Mouse (Mus musculus): Measurements from ENCODE around the gene Scel. TPM values are rescaled to one million over a fixed set of nuclear protein-coding genes. Genes with fewer than 3 reads are reported as not detected.

The Scel gene
- polyA plus RNA-seq, 1 experiment: 0.07 TPM

DNA sequence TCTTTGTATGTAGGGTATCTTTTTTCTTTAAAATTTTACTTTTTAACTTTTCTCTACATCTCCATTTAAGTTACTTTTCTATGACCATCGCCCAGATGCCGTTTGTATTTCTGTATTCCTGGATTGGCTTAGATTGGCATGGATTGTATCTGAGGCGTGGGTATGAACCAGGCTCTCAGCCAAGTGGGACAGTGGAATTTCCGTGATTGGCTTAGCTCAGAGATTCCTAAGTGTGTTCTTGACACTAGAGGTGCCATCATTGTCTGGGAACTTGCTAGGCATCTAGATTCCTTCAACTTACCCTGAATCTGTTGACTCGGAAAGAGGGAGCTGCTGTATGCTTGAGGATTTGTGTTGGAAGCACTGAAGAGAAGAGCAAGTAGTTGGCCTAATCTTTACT, 142.3 kb downstream of the Scel start:
- Histone ChIP-seq H3K4me1 (replicated peaks; ENCODE audit: control insufficient read depth, insufficient read depth, low read length) (peaks cover 5% of the 10 kb centered on the region; the same call in 1 of the 2 replicates), H3K4me3 (ENCODE audit: control insufficient read depth, insufficient read depth, low read length) (no peak overlapping the region), H3K27ac (ENCODE audit: control insufficient read depth, insufficient read depth, low read length) (no peak overlapping the region), H3K36me3 (ENCODE audit: control insufficient read depth, insufficient read depth, low read length) (peaks cover 13% of the 10 kb centered on the region), H3K27me3 (ENCODE audit: control insufficient read depth, insufficient read depth, low read length) (no peaks in the 10 kb centered on the region)
- TF ChIP-seq POLR2A (IDR thresholded peaks at IDR 0.05; ENCODE audit: control insufficient read depth, extremely low read depth, insufficient read depth, low read length, poor library complexity) (no peak), CTCF (IDR thresholded peaks at IDR 0.05; ENCODE audit: borderline replicate concordance, control insufficient read depth, extremely low read depth, insufficient read depth, low read length, poor library complexity) (no peak)
- no peak for DNase-seq
- 97% methylated on average over 5 of the region's 5 CpGs for WGBS

DNA sequence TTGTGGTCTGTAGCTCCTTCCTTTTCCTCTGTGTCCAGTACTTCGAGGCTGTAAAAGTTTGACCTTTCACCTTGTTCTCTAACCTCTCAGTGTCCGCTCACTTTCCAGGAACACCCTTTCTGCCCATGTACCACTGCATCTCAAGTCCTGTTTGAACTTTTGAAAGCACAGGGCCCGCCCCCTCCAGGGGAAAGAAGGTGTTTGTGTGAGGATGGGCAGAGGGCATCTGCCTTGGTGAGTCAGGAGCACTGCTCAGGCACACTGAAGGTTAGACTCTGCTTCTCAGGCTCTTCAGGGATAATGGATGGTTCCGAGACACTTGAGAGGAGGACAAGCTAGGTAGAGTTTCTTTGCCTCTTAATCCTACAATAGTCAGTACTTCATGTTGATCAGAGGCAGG, 144.7 kb downstream of the Scel start:
- WGBS: 88% methylated on average over 4 of the region's 4 CpGs
- no peaks in the 10 kb centered on the region for H3K27me3 ChIP-seq (ENCODE audit: control insufficient read depth, insufficient read depth, low read length)
- no peaks in the 10 kb centered on the region for H3K4me1 ChIP-seq (replicated peaks; ENCODE audit: control insufficient read depth, insufficient read depth, low read length)
- H3K27ac ChIP-seq (ENCODE audit: control insufficient read depth, insufficient read depth, low read length): no peak overlapping the region
- no peak overlapping the region for H3K4me3 ChIP-seq (ENCODE audit: control insufficient read depth, insufficient read depth, low read length)
- DNase-seq: no peak
- peaks cover 18% of the 10 kb centered on the region for H3K36me3 ChIP-seq (ENCODE audit: control insufficient read depth, insufficient read depth, low read length)
- TF ChIP-seq CTCF (IDR thresholded peaks at IDR 0.05; ENCODE audit: borderline replicate concordance, control insufficient read depth, extremely low read depth, insufficient read depth, low read length, poor library complexity) (no peak), POLR2A (IDR thresholded peaks at IDR 0.05; ENCODE audit: control insufficient read depth, extremely low read depth, insufficient read depth, low read length, poor library complexity) (no peak)

Other genes with a start within 250 kb of the Scel start
- gene Mycbp2, start 166.5 kb upstream of the Scel start, polyA plus RNA-seq (2012; rRNA removed): 36.1 and 37.9 TPM in 2 replicates
- 52.7 and 53.0 TPM in 2 replicates for gene Slain1, start 136.9 kb downstream of the Scel start, polyA plus RNA-seq (2012; rRNA removed)

All from thymus, adult 2 months (tissue).